Mouse (Mus musculus): ENCODE measurements around the gene Cst13.

The Cst13 gene

DNA sequence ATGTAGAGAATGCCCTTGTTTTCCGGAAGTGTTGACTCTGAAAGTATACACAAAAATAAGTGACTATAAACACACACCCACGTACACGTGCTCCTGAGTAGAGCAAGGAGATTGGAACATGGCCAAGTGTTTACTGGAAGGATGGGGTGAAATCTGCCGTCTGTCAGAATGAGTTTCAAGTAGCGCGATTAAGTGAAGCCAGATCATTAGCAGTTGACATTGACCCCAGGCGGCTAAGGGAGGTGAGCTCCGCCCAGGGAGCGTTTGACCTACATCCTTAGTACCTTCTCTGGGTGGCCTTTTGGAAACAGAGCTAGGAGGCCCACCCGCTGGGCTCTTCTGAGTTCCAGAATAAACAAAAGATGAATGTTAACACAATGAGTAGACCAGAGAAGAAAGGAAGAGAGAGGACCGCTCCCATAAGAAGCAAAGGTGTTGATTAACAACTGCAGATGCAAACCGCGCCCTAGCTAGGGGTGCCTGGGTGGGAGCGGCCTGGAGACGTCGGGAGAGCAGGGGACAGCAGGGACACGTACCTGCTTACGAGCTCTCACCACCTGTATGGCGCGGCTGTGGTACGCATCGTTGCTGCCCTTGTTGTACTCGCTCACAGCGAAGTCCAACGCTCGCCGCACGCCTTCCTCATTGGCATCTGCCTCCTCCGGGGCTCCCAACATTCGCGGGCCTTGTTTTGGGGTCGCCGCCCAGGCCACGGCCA lies 54.9 kb downstream of the Cst13 start:
- peak; percentile 40 for DNase-seq (ENCODE audit: low read depth)

DNA sequence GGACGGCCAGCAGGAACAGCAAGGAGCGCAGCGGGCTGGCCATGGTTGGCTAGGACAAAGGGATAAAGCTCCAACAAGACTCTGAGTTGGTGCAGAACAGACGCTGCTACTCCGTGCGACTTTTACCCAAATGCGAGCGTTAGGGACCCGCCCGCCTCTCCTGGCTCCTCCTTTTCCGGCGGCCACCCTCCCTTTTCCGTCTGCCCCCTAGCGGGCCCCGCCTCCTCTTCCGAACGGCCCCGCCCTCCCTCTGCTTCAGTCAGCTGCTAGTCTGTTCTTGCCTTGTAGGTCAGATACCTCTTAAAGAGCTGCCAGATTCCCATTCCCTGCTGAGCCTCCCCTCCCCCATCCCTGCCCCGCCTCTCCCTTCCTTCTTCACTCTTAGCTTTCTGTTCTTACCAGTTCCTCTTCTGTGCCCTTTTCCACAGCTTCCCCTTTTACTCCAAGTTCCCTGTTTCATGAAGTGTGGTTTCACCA lies 55.5 kb downstream of the Cst13 start, which contains the start of gene Cst3:
Cst3 (minus strand) TSS at position 358 of the 477 bp plus-strand sequence.
- DNase-seq (ENCODE audit: low read depth), result peak; percentile 85

DNA sequence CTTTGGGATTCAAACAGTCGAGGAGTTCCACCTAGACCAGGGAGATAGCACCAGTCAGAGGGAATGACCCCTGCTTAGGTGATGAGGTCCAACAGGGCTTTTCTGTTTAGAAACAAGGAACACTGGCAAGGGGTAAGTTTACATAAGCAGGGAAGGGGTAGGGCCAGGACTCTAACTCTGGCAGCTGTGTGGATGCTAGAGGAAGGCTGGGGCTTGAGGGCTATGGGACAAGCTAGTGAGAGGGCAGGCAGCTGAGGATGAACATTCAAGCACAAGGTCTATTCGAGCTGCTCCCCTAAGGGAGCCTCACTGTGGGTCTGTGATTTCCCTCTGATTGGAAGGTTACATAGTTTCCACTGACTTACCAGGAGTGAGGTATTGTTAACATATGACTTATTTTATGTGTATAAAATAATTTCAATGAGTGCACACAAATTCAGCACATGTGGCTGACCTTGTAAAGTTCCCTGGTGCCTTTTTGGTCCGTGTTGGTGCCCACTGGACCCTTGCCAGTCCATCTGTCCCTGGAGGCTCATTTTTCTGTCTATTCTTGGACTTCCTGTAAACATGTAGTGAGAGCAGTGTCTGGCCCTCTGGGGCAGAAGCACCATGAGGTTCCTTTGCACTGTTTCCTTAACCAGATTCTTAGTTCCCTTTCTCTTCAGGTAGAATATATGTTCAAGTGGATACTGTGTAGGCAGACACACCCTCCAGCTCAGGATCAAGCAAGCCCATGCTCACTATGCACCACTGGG lies 57.3 kb downstream of the Cst13 start:
- DNase-seq (ENCODE audit: low read depth), result no peak

DNA sequence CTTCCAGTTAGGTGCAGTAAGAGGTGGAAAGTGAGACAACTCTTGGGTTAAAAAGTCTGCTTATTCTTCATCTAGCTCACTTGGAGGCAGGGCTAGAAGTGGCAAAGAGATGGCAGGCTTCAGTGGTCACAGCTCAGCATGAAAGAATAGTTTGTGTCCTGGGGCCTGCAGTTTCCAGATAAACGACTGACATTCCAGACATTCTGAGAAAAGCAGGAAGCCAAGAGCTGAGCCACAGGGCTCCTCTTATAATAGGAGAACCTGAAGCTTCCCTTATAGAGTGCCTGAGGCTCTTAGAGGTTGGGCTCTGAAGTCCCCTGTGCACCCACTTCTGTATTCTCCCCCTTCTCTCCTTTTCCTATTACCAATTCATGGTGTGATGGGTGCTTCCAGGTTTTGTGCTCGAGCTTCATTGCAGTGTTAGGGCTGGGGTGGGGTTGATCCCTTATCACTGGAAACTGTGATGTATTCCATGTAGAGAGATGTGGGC lies 58.8 kb downstream of the Cst13 start:
- no peak for DNase-seq (ENCODE audit: low read depth)

DNA sequence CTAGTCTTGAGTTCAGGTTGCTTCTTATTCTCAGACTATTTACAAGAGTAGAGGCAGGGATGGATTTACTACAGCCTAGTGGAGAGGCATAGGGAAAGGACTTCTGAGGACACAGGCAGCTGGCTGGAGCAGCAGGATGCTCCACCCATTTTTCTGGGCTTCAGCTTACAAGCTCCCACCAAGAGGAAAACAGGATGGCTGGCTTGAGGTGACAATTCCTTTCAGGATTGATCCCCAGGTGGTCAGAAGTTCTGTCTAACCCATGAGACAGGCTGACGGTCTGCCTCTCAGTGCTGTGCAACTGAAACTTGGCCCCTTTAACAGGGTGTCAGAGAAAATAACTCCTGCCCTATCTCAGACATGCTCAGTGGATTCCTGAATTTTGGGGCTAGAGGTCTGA lies 59.3 kb downstream of the Cst13 start:
- no peak for DNase-seq (ENCODE audit: low read depth)
